In the genomic region with DNA sequence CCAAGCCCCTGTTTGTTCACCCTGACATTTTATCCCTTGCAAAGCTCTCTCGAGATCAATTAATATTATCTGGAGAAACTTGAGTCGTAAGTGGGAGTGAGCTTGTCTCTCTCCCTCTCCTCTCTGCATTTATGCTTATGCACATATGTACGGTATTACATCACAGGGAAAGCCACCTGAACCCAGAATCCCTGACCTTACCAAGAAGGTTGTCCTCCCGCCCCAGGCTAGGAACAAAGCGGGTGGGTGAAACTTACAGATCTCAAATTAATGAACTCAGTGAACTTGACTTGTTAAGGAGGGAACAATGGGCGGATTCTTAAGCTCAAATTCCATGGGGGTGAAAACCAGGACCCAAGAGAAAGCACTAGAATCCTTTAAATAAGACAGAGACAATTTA, we compare ENCODE assay signal across 31 mouse cellular contexts.
DNase-seq lines count a peak whose midpoint lies in the region; ATAC-seq and TF ChIP-seq lines count a peak whose summit lies in the region.
"Had no signal": no experiment of that assay in that cellular context is flagged by ENCODE, and none has a peak within 500 bp of the region (broad histone marks: within the 10 kb centered on the region; RNA-seq: fewer than 3 reads in every experiment).

No protein-coding gene starts in this region.

- no peak for ATAC-seq in hindbrain, embryonic 11.5 days (ENCODE audit: low FRiP score)
- no peak for ATAC-seq in hindbrain, embryonic 13.5 days (ENCODE audit: low FRiP score)
- peak; percentile 81 for ATAC-seq in embryonic facial prominence, embryonic 14.5 days (ENCODE audit: low read depth)
- no peak for ATAC-seq in megakaryocyte, adult 5-6 weeks (ENCODE audit: poor library complexity, severe bottlenecking)
- ATAC-seq: forebrain, embryonic 14.5 days; inflammation-experienced regulatory T-cells, adult 6 months; lung, postnatal 0 days; midbrain, embryonic 15.5 days; Patski had no signal

- TF ChIP-seq CTCF in brain, embryonic 14.5 days (IDR thresholded peaks at IDR 0.05; ENCODE audit: borderline replicate concordance, extremely low read depth, insufficient read depth, insufficient read length) = no peak

- H3K4me2 ChIP-seq in hindbrain, embryonic 11.5 days (replicated peaks; ENCODE audit: low read depth, low read length) = no peak overlapping the region
- H3K4me2 ChIP-seq in hindbrain, embryonic 13.5 days = no peak overlapping the region
- H3K4me2 ChIP-seq in embryonic facial prominence, embryonic 14.5 days (ENCODE audit: low read depth, low read length) = no peak overlapping the region
- H3K4me2 ChIP-seq: heart, embryonic 11.5 days; hindbrain, embryonic 15.5 days; limb, embryonic 15.5 days; liver, embryonic 13.5 days; midbrain, embryonic 15.5 days; neural tube, embryonic 15.5 days had no signal

- H3K9me3 ChIP-seq in hindbrain, embryonic 11.5 days (ENCODE audit: control insufficient read depth, low read length) = no peaks in the 10 kb centered on the region
- H3K9me3 ChIP-seq in hindbrain, embryonic 13.5 days = no peaks in the 10 kb centered on the region
- no peaks in the 10 kb centered on the region for H3K9me3 ChIP-seq in embryonic facial prominence, embryonic 14.5 days (ENCODE audit: control insufficient read depth, low read length)
- H3K9me3 ChIP-seq: hindbrain, embryonic 15.5 days; limb, embryonic 10.5 days; limb, embryonic 15.5 days; liver, embryonic 13.5 days; midbrain, embryonic 10.5 days; midbrain, embryonic 15.5 days; neural tube, embryonic 15.5 days had no signal

- no peak overlapping the region for H3K9ac ChIP-seq in hindbrain, embryonic 11.5 days (ENCODE audit: low read depth, low read length)
- no peak overlapping the region for H3K9ac ChIP-seq in hindbrain, embryonic 13.5 days
- H3K9ac ChIP-seq in embryonic facial prominence, embryonic 14.5 days (ENCODE audit: low read depth, low read length) = no peak overlapping the region
- H3K9ac ChIP-seq: hindbrain, embryonic 15.5 days; limb, embryonic 15.5 days; liver, embryonic 13.5 days; midbrain, embryonic 15.5 days; neural tube, embryonic 15.5 days had no signal

- 69% methylated on average over 6 of the region's 6 CpGs for WGBS in hindbrain, embryonic 11.5 days
- WGBS in hindbrain, embryonic 13.5 days = 68% methylated on average over 6 of the region's 6 CpGs
- 45% methylated on average over 6 of the region's 6 CpGs for WGBS in embryonic facial prominence, embryonic 14.5 days

- H3K4me1 ChIP-seq in hindbrain, embryonic 11.5 days (replicated peaks; ENCODE audit: control insufficient read depth, insufficient read depth, low read length) = no peaks in the 10 kb centered on the region
- peaks cover 22% of the 10 kb centered on the region for H3K4me1 ChIP-seq in hindbrain, embryonic 13.5 days (replicated peaks)
- no peaks in the 10 kb centered on the region; the same call in 1 of the 2 replicates for H3K4me1 ChIP-seq in embryonic facial prominence, embryonic 14.5 days (ENCODE audit: control insufficient read depth, insufficient read depth, low read length)
- H3K4me1 ChIP-seq: hindbrain, embryonic 15.5 days; limb, embryonic 15.5 days; liver, embryonic 13.5 days; midbrain, embryonic 15.5 days; neural tube, embryonic 15.5 days had no signal

- no peaks in the 10 kb centered on the region for H3K27me3 ChIP-seq in hindbrain, embryonic 11.5 days (ENCODE audit: control insufficient read depth, insufficient read depth, low read length)
- no peaks in the 10 kb centered on the region for H3K27me3 ChIP-seq in hindbrain, embryonic 13.5 days
- no peaks in the 10 kb centered on the region for H3K27me3 ChIP-seq in embryonic facial prominence, embryonic 14.5 days (replicated peaks; ENCODE audit: control insufficient read depth, insufficient read depth, low read length)
- H3K27me3 ChIP-seq: hindbrain, embryonic 15.5 days; limb, embryonic 15.5 days; liver, embryonic 13.5 days; midbrain, embryonic 15.5 days; neural tube, embryonic 15.5 days; Patski had no signal

- TF ChIP-seq POLR2A in brain, embryonic 14.5 days (IDR thresholded peaks at IDR 0.05; ENCODE audit: borderline replicate concordance, extremely low read depth, insufficient read depth, insufficient read length, poor library complexity, severe bottlenecking) = no peak

- H3K4me3 ChIP-seq in hindbrain, embryonic 11.5 days (ENCODE audit: low read depth, low read length) = no peak overlapping the region
- H3K4me3 ChIP-seq in hindbrain, embryonic 13.5 days = no peak overlapping the region
- H3K4me3 ChIP-seq in embryonic facial prominence, embryonic 14.5 days (ENCODE audit: low read depth, low read length) = no peak overlapping the region
- H3K4me3 ChIP-seq: hindbrain, embryonic 15.5 days; limb, embryonic 10.5 days; limb, embryonic 15.5 days; liver, embryonic 13.5 days; midbrain, embryonic 10.5 days; midbrain, embryonic 15.5 days; neural tube, embryonic 15.5 days had no signal

- H3K36me3 ChIP-seq in hindbrain, embryonic 11.5 days (ENCODE audit: control insufficient read depth, insufficient read depth, low read length) = no peaks in the 10 kb centered on the region
- no peaks in the 10 kb centered on the region for H3K36me3 ChIP-seq in hindbrain, embryonic 13.5 days
- H3K36me3 ChIP-seq in embryonic facial prominence, embryonic 14.5 days (ENCODE audit: control insufficient read depth, insufficient read depth, low read length) = no peaks in the 10 kb centered on the region
- H3K36me3 ChIP-seq: hindbrain, embryonic 15.5 days; limb, embryonic 10.5 days; limb, embryonic 15.5 days; liver, embryonic 13.5 days; midbrain, embryonic 10.5 days; midbrain, embryonic 15.5 days; neural tube, embryonic 15.5 days had no signal

- H3K27ac ChIP-seq in hindbrain, embryonic 11.5 days (ENCODE audit: low read depth, low read length) = no peak overlapping the region
- no peak overlapping the region for H3K27ac ChIP-seq in hindbrain, embryonic 13.5 days
- H3K27ac ChIP-seq in embryonic facial prominence, embryonic 14.5 days (replicated peaks; ENCODE audit: low read depth, low read length) = no peak overlapping the region
- H3K27ac ChIP-seq: hindbrain, embryonic 15.5 days; limb, embryonic 10.5 days; limb, embryonic 15.5 days; liver, embryonic 13.5 days; macrophage; midbrain, embryonic 10.5 days; midbrain, embryonic 15.5 days; neural tube, embryonic 15.5 days; stomach, postnatal 0 days had no signal

- DNase-seq in hindbrain, embryonic 11.5 days (ENCODE audit: low spot score) = peak; percentile 8
- peak; percentile 30 for DNase-seq in brain, embryonic 14.5 days (ENCODE audit: low read depth)
- DNase-seq in embryonic facial prominence, embryonic 14.5 days (ENCODE audit: low spot score) = peak; percentile 58
- peak; percentile 12 for DNase-seq in mesoderm, embryonic 11.5 days (ENCODE audit: low read depth, low spot score)
- no peak for DNase-seq in left cerebral cortex, adult 9 months (ENCODE audit: low spot score in 2 of 2)
- DNase-seq: adrenal gland, postnatal 14 days; cerebellum, adult 11-12 months; cerebellum, adult 9-11 months; gastrocnemius, postnatal 14 days; heart, adult 18-20 months; heart, postnatal 4 days; liver, embryonic 13.5 days; lung, adult 18-20 months; right cerebral cortex, adult 18-20 months; thymus, adult 18-20 months; thymus, postnatal 36 days had no signal

Comparison
In these comparisons a context has a peak if more than half of its experiments do, and no peak if none do; other contexts are left out.
1. DNase-seq: peak in hindbrain, embryonic 11.5 days (single experiment), brain, embryonic 14.5 days (single experiment), embryonic facial prominence, embryonic 14.5 days (single experiment) and mesoderm, embryonic 11.5 days (single experiment); none in left cerebral cortex, adult 9 months (0 of 2).